Mouse (Mus musculus): ENCODE results near the gene Gm42421.
A peak's percentile ranks its signal among the peaks of the same experiment; 100 is the strongest.

The Gm42421 gene

GRCm38 (mm10) chr5:143927875-143928274 is at the start of gene Gm42421:
Gene Gm42421, plus strand, starts transcription at chr5:143928175.
- no peak for DNase-seq (ENCODE audit: low spot score)

DNA sequence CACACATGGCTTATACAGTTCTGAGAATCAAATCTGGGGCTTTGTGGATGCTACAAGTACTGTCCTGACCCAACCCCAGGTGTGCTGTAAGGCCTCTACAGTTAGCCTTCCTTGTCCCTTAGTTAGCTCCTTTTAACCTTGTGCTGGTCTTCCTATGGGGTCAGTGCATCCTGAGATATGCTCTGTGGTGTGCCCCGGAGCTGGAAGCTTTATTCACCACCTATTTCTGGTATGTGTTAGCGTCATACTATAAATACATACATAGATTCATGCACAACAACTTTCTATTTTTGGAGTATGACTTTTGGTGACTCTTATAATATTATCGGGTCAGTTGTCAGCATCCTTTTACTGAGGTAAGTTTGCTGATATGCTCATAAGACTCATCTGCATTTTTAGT is 42.7 kb upstream of the Gm42421 start:
- no peak for DNase-seq (ENCODE audit: low spot score)

DNA sequence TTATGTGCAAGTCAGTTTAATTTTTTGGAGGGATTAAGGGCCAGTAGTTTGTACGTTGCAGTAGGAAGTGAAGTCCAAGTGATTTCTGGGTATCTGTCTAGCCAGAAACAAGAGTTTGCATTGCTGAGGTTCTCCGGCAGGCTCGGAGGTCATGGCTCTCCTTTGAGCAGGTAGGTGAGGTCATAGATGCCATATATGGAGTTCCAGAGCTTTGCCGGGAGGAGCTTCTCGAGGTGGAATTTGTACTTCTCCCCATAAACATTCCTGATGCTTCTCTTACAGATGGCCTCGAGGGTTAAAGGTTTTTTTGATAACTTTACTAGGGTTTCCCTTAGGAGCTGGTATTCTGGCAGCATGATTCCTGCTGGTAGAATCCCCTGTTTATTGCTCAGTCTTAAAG is 37.2 kb upstream of the Gm42421 start:
- no peak for DNase-seq (ENCODE audit: low spot score)

DNA sequence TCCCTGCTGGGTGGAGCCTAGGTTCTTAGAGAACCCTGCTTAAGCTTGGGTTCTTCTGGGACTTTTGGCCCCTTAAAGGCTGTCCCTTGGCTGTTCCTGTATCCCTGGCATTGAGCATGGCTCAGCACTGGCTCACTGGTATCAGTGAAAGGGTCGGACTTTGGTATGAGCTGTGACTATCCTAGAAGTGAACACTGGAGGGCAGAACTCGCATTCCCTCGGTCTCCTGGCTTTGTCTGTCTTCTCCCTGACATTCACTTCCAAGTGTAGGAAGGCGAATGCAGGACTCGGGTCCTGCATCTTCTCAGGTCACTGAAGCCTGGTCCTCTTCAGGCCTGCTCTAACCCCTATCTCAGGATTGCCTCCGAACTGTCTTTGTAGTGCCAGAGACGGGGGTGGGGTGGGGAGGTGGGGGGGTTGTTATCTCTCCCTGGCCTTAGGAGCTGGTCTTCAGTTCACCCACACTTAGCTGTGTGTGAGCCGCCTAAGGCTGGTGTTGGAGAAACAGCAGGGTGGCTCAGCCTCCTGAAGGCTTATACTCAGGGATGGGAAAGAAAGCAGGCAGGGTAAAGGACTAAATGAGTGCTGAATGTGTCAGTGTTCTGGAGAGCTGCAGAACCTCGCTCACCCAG is 35.6 kb upstream of the Gm42421 start:
- no peak for DNase-seq (ENCODE audit: low spot score)

DNA sequence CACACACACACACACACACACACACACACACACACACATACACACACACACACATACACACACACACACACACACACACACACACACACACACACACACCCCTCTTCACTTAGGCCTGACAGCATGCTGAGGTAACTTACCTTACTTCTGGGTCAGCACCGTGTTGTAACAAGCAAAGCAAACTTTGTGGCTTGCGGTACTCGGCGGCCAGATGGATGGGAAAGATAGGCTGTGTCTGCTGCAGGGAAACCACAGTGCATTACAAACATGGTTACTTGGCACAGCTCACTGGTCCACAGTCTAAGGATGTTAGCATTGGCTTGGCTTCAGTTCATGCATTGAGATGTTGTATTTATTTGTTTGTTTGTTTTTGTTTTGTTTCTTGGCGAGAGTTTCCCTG is 34.6 kb upstream of the Gm42421 start:
- DNase-seq (ENCODE audit: low spot score), result no peak

DNA sequence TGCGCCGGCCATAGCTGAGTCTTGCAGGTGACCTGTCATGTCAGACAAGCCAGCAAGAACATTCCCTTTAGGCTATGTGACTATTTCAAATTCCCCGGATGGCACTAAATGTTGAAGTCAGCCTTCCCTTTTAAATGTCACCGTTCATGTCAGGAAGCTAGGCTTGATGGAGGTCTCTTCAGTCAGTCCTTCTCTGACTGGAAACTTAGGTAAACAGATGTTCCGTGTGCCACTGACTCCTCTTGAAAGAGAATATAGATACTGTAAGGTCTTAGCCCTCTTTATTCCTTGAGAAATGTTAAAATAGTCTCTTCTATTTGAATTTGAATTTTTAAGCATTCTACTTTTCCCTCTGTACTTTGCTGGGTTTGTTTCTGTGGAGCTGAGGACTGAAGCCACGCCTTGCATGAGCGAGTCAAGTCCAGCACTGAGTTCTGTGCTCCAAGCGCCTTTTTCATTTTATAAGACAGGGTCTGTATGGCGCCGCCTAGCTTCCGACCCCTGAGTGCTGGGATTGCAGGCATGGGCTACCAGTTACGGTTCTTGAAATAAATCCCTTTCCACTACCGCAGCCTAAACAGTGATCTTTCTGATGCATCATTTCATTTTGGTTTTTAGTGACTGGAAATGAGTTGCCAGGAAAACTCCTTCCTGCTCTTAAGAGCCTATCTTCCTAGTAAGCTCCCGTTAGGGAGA is 30.2 kb upstream of the Gm42421 start, which contains the start of gene Ankrd61:
Gene Ankrd61 (minus strand): TSS at position 51 of the 696 bp plus-strand sequence.
- no peak for DNase-seq (ENCODE audit: low spot score)

- no peak for DNase-seq (ENCODE audit: low spot score)
These were observed 25.9 kb upstream of the Gm42421 start for GRCm38 (mm10) chr5:143902111-143902510.

DNA sequence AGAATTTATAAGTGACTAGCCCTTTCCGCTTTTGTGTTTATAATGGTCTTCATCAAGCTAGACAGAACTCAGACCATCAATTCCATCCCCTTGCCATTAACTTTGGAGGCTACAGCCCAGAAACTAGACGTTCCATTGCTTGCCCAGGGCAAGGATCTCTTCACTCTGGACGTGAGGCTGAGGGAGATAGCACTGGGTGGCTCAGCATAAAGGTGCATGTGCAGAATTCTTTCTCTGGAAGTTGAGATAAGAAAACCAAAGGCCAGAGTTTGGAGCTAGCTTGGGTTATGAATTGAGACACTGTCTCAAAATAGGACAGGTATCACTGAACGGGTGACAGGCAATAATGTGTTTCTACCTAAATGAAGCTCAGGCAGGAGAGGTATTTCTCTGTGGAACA is 24.2 kb upstream of the Gm42421 start:
- no peak for DNase-seq (ENCODE audit: low spot score)

DNA sequence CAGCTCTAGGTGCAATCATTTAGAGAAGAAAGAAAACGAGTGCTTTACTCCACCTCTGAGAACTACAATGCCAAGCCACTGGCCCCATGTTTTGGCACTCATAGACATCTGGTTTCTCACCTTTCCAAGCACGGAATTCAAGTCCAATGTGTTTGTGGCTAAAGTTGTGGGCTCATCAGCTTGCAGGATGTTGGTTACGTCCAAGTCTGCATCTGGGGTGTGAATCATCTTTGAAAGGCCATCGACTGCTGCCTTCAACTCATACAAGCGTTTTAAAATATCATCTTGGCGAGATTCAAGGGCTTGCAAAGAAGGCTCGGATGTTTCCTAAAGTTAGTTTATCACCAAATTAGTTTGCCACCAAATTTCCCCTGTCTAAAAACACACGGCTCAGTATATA is 21.5 kb upstream of the Gm42421 start:
- DNase-seq (ENCODE audit: low spot score), result no peak

DNA sequence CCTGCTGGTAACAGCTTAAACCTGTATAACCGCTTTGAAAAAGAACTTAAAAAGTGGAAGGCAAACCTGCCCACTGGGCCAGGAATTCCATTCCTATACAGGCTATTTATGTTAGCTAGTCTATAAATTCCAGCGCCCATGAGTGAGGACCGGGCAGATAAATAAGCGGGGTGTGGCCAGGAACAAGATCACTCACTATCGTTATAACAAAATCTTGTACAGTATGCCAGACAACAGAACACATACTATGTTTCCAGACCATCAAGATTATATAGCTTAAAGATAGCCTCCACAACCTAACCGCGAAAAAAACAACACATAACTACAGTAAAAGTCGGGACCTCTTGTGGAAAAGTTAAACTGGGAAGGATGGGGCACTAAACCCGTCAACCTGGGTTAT is 19.0 kb upstream of the Gm42421 start:
- DNase-seq (ENCODE audit: low spot score), result no peak

- DNase-seq (ENCODE audit: low spot score), result peak; percentile 63
These were observed 18.3 kb upstream of the Gm42421 start, which contains the start of the genes Aimp2 and Pms2 for GRCm38 (mm10) chr5:143909417-143910400. Gene Aimp2, minus strand, starts transcription at chr5:143909847. Gene Pms2, plus strand, starts transcription at chr5:143909964.

- no peak for DNase-seq (ENCODE audit: low spot score)
These were observed 11.8 kb upstream of the Gm42421 start for GRCm38 (mm10) chr5:143916221-143916620.

GRCm38 (mm10) chr5:143917418-143917817 is 10.6 kb upstream of the Gm42421 start:
- no peak for DNase-seq (ENCODE audit: low spot score)

DNA sequence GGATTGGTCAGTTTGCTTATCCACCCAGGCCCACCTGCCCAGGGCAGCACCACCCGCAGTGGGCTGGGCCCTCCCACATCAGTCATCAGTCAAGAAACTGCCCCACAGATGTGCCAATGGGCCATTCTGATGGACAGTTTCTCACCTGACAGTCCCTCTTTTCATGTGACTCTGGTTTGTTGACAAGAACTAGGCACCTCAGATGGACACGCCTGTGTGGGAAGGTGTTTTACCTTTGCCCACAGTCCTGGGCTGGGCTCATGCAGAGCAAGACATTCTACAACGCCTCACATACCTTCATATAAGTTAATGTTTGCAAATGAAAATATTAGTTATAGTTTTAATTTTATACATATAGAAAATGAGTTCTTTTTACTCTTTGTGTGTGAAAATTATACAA is 9.9 kb upstream of the Gm42421 start:
- DNase-seq (ENCODE audit: low spot score), result no peak

GRCm38 (mm10) chr5:143924781-143925452 is 3.1 kb upstream of the Gm42421 start:
- DNase-seq (ENCODE audit: low spot score), result no peak

DNA sequence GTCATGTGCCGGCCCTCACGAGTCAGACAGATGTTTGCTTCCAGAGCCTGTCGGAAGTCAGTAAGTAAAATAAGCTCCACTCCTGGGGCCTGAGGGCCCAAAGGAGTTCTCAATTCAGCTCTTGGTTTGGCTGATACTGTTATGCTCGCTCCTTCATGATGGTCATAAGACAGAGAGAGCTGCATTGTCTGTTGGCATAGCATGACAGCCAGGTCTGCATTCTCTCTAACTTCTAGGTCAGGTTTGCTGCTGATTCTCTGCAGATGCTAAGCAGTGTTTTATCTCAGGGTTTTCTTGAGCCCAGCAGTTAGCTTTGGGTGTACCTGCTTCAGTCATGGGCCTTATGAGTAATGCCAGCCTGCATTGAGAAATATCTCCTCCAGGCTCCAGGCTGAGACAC is 1.3 kb downstream of the Gm42421 start:
- no peak for DNase-seq (ENCODE audit: low spot score)

DNA sequence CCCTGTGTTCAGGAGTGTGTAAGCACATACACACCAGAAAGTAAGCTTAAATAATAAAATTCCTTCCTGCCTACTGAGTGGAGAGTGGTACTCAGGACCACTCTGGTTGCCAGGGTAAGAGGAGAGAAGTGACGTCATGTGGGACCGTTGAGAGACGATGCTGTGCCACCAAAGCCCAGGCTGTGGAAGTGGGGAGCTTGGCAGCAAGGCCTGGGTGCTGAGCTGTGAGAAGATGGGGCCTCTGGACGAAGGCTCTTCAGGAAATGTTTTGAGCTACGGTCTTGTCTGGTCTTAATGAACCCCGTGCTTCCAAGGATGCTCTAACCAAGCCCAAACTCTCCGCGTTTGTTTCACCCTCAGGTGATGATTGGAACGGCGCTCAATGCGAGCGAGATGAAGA is 2.7 kb downstream of the Gm42421 start:
- DNase-seq (ENCODE audit: low spot score), result no peak

- DNase-seq (ENCODE audit: low spot score), result no peak
These were observed 4.0 kb downstream of the Gm42421 start for GRCm38 (mm10) chr5:143931863-143932580.

DNA sequence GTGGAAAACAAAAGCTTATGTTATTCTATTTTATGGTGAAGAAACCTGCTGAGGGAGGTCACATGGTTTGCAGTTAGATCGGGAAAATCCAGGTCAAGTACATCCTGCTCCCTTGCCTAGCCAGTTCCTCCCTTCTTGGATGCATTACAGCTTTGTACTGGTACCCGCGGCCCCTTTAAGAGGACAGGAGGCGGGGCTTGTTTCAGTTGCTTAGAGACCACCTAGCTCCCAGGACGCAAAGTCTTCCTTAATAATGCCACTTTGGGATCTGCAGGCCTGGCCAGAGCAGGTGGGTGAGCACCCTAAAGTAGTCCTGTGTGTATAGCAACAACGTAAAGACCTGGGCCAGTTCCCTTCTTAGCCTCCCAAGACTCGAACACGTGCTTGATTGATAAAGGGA is 4.9 kb downstream of the Gm42421 start, which contains the start of gene Rsph10b:
Gene Rsph10b (plus strand): TSS at position 205 of the 400 bp plus-strand sequence.
- no peak for DNase-seq (ENCODE audit: low spot score)

DNA sequence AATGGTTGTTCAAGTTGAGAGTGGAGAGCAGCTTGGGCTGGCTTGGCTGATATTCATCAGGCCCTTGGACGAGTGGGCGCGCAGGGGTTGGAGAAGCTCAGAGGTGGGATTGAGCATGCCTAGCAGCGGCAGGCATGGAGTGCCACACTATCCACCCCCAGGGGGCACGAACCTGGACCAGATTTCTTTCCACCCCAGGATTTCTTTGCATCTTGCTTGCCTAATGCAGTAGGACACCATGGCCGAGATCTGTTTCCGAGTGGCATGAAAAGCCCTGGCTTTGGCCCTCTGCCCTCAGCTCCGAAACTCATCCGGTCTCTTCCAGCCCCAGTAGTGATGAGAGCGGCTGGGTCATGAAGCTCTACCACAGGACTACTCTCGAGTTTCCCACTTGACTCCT is 5.4 kb downstream of the Gm42421 start:
- no peak for DNase-seq (ENCODE audit: low spot score)

GRCm38 (mm10) chr5:143933875-143934274 is 5.9 kb downstream of the Gm42421 start:
- DNase-seq (ENCODE audit: low spot score), result no peak
